Mouse (Mus musculus): ENCODE results near the gene Gm49630. TPM values are rescaled to one million over a fixed set of nuclear protein-coding genes. Genes with fewer than 3 reads are reported as not detected.
"Not testable (repeated sequence)": the region's sequence is repeated elsewhere in the genome, so short reads cannot be mapped to it uniquely, and the experiment has no call there.

Gm49630 gene
- not detected in 2 replicates for total RNA-seq (2015)
- not detected in 2 replicates for total RNA-seq (2017)

GRCm38 (mm10) chr17:7371879-7372278, at the start of gene Gm49630:
Gm49630 (minus strand) TSS chr17:7371979.
- not testable (repeated sequence) for ATAC-seq (ENCODE audit: poor library complexity, severe bottlenecking)

GRCm38 (mm10) chr17:7420191-7420973, 48.6 kb upstream of the Gm49630 start:
- peak; percentile 89 for ATAC-seq (ENCODE audit: poor library complexity, severe bottlenecking)

GRCm38 (mm10) chr17:7414601-7415310, 43.0 kb upstream of the Gm49630 start:
- peak; percentile 56 for ATAC-seq (ENCODE audit: poor library complexity, severe bottlenecking)

DNA sequence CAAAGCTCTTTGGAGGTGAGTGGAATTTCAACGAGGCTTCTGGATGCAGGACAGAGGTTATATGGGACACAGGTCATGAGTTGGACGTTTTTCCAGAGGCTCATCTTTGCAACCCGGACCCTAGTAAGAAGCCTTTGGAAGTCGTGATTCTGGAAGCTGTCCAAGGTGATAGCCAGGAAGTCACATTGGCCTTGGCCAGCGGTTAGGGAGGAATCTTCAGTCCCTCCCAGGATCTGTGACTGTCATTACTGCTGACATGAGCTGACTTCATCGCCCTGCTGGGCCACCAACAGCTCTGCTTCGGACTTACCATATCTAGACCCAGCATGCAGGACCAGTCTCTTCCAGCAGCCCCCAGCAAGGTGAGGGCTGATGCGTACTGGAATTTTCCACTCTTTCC, 41.6 kb upstream of the Gm49630 start:
- not testable (repeated sequence) for ATAC-seq (ENCODE audit: poor library complexity, severe bottlenecking)

GRCm38 (mm10) chr17:7399770-7400169, 28.0 kb upstream of the Gm49630 start:
- ATAC-seq (ENCODE audit: poor library complexity, severe bottlenecking): not testable (repeated sequence)

DNA sequence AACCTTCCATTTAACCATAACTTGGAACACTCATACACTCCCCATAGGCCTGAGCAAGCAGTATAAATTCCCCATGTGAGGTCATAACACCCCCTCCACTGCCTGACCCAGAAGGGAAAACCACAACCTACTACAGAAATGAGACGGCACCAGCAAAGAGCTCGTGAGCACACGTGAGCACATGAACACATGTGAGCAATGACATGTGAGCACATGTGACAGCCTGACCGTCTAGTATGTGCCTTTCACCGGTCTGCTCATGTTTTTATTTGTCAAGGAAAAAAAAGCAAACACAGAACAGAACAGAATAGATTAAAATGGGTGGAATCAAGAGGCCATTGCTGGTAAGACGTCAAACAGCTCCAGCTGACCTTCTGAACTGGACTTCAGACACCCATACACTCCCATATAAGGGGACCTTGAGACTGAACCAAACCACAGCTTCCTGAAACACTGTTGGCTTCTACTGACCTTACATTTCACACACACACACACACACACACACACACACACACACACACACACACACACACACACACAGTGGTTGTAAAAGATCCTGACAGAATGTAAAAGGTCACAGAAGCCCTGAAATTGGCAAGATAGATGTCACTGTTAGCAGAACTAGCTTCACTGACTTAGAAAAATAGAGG, 26.5 kb upstream of the Gm49630 start:
- peak; percentile 87 for ATAC-seq (ENCODE audit: poor library complexity, severe bottlenecking)

GRCm38 (mm10) chr17:7397079-7397478, 25.3 kb upstream of the Gm49630 start:
- not testable (repeated sequence) for ATAC-seq (ENCODE audit: poor library complexity, severe bottlenecking)

DNA sequence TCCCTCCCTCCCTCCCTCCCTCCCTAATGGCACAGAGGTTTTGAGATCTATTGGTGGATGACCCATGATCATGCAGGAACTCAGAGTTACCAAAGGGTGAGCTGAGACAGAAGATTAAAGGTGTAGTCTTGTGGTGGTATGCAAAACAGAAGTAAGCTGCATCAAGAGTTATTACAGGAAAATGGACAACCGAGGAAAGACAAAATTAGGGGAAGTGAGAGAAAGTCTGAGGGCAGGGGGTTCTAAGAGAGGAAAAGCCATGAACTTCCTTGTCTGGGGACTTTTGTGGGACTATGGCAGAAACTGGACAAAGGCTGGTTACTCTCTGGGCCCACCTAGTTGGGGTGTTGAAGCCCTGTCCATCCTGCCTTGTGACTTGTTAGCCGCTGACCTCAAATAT, 24.5 kb upstream of the Gm49630 start:
- peak; percentile 57 for ATAC-seq (ENCODE audit: poor library complexity, severe bottlenecking)

GRCm38 (mm10) chr17:7395671-7396070, 23.9 kb upstream of the Gm49630 start:
- ATAC-seq (ENCODE audit: poor library complexity, severe bottlenecking): not testable (repeated sequence)

DNA sequence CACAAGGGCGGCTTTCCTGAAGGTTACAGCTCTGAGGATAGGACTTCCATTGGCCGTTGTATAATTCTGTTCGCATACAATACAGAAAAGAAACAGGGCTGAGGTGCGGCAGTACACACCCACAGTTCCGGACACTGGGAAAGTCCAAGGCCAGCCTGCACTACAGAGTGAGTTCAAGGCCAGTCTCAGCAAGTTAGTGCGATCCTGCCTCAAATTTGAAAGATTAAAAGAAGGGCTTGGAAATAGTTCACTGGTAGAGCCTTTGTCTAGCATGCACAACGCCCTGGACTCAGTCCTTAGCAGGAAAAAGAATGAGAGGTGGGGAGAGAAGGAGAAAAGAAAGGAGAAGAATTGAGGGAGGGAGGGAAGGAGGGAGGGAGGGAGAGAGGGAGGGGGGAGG, 23.3 kb upstream of the Gm49630 start:
- ATAC-seq (ENCODE audit: poor library complexity, severe bottlenecking): not testable (repeated sequence)

GRCm38 (mm10) chr17:7389898-7390297, 18.1 kb upstream of the Gm49630 start:
- ATAC-seq (ENCODE audit: poor library complexity, severe bottlenecking): not testable (repeated sequence)

DNA sequence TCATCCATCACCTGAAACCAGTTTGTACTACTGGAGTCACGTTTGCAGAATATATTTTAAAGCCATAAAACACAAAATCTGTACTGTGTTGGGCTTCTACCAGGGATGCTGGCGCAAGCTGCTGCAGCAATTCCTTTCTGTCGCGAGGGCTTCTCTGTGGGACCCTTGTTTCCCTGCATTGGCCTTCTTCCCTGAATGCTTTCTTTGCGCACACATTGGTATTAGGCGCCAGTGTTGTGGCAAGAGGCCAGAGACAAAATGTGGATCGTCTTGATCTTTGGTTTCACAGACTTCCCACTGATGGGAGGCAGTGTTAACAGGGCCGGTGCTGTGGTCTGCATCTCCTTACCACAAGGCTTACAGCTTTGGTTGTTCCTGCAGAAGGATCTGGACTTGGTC, 17.2 kb upstream of the Gm49630 start:
- ATAC-seq (ENCODE audit: poor library complexity, severe bottlenecking): not testable (repeated sequence)

GRCm38 (mm10) chr17:7388341-7388957, 16.7 kb upstream of the Gm49630 start:
- peak; percentile 14; the same call in 1 of the 2 replicates for ATAC-seq (ENCODE audit: poor library complexity, severe bottlenecking)

- ATAC-seq (ENCODE audit: poor library complexity, severe bottlenecking): not testable (repeated sequence)
Measured at GRCm38 (mm10) chr17:7386016-7386415, 14.2 kb upstream of the Gm49630 start.

DNA sequence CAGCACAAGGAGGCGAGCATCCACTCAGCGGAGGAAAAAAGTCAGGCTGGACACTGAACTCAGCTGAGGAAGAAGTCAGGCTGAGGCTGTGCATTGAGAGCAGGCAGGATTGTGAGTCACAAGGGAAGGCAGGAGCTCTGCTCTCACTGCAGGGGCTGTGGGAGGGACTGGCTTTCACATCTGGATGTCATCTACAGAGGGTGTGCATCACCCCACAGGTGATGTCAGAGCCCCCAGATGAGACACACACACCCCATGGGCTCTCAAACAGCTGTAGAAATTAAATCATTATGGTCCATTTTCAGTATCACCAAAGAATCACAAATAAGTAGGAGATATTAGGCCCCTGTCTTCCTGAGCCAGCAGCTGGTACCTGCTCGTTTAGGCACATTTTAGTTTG, 13.6 kb upstream of the Gm49630 start, which contains the start of gene Unc93a2:
Gene Unc93a2 (minus strand): TSS at position 101 of the 400 bp plus-strand sequence.
- not testable (repeated sequence) for ATAC-seq (ENCODE audit: poor library complexity, severe bottlenecking)

DNA sequence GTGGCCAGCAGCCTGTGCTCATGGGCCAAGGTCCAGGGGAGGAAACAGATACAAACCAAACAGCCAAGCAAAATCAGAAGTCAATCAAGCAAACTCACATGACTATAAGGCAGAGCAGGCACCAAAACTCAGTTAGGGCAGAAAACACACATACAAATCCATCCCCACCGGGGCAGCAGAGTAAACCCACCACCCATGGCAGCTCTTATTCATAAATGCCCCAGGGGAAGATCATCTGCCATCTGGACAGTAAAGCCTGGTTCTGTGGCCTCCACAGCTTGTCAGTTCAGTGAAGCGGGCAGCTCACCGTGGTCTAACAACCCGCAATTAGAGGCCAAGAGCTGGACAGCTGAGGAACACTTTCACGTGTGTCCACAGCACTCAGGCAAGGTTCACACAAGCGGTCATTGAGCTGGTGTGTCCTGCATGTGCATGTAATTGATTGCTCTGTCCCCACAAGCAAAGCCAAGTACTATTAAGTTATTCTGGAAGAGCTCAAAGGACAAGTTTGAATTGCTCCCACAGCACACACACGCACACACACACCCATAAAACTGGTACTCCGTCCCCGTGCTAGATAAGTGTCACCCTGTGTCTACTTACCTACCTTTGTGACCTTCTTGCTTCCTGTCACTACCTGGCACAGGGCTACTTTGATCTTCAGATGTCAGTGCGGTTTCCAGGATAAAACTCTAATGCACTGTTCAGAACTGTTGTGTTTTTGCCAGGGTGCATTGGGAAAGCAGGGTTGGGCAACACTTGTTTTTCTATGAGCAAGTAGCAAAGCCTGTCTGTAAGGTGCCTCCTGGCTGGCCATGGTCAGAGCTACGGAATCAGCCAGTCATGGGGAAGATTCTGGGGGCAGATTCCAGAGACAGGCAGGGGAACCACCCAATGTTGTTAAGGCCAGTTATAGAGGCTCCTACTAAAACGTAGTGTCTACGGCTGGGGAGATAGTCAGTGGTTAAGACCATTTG, 11.7 kb upstream of the Gm49630 start:
- ATAC-seq (ENCODE audit: poor library complexity, severe bottlenecking): peak; percentile 34

GRCm38 (mm10) chr17:7382711-7383110, 10.9 kb upstream of the Gm49630 start:
- ATAC-seq (ENCODE audit: poor library complexity, severe bottlenecking): not testable (repeated sequence)

- not testable (repeated sequence) for ATAC-seq (ENCODE audit: poor library complexity, severe bottlenecking)
Measured at GRCm38 (mm10) chr17:7377907-7378306, 6.1 kb upstream of the Gm49630 start.

GRCm38 (mm10) chr17:7376951-7377700, 5.3 kb upstream of the Gm49630 start:
- ATAC-seq (ENCODE audit: poor library complexity, severe bottlenecking): not testable (repeated sequence)

Measured in megakaryocyte, adult 5-6 weeks (primary cell).